Mouse (Mus musculus): Measurements from ENCODE around the gene Gm27029. TPM values are rescaled to one million over a fixed set of nuclear protein-coding genes. Genes with fewer than 3 reads are reported as not detected.
"Not testable (repeated sequence)": the region's sequence is repeated elsewhere in the genome, so short reads cannot be mapped to it uniquely, and the experiment has no call there.

Gm27029 gene
- polyA plus RNA-seq (2015; fragmentation: Nextera tagmentation; extraction: Ambion mirVana) = 2.2 TPM in 2 replicates

- Histone ChIP-seq H3K27me3 (ENCODE audit: control insufficient read depth, insufficient read depth, low read depth, low read length) (no peaks in the 10 kb centered on the region), H3K9ac (ENCODE audit: low read depth, low read length) (peak within 1 kb of the TSS; percentile 85), H3K9me3 (replicated peaks; ENCODE audit: control insufficient read depth, low read length) (no peaks in the 10 kb centered on the region), H3K4me3 (ENCODE audit: low read depth, low read length) (peak within 1 kb of the TSS; percentile 95), H3K27ac (ENCODE audit: low read length) (peak within 1 kb of the TSS; percentile 80), H3K4me1 (ENCODE audit: control insufficient read depth, low read depth, low read length) (peaks cover 23% of the 10 kb centered on the region), H3K4me2 (ENCODE audit: low read depth, low read length) (peak within 1 kb of the TSS; percentile 95), H3K36me3 (ENCODE audit: control insufficient read depth, insufficient read depth) (no peaks in the 10 kb centered on the region)
- no peak for ATAC-seq (ENCODE audit: low read depth)
- WGBS (ENCODE audit: insufficient replicate concordance) = 8% methylated on average over 23 of the region's 23 CpGs
Observed at GRCm38 (mm10) chr11:101424105-101424851, at the start of gene Gm27029. TSS of gene Gm27029 (minus strand) at chr11:101424796.

GRCm38 (mm10) chr11:101474298-101474697 lies 49.7 kb upstream of the Gm27029 start:
- H3K4me3 ChIP-seq (ENCODE audit: low read depth, low read length) = no peak overlapping the region
- H3K4me2 ChIP-seq (ENCODE audit: low read depth, low read length) = no peak overlapping the region
- H3K27me3 ChIP-seq (ENCODE audit: control insufficient read depth, insufficient read depth, low read depth, low read length) = peaks cover 4% of the 10 kb centered on the region; the same call in 1 of the 2 replicates
- WGBS (ENCODE audit: insufficient replicate concordance) = 64% methylated on average over 5 of the region's 5 CpGs
- ATAC-seq (ENCODE audit: low read depth) = no peak
- H3K9ac ChIP-seq (ENCODE audit: low read depth, low read length) = no peak overlapping the region
- H3K27ac ChIP-seq (ENCODE audit: low read length) = no peak overlapping the region
- H3K36me3 ChIP-seq (ENCODE audit: control insufficient read depth, insufficient read depth) = no peaks in the 10 kb centered on the region
- H3K4me1 ChIP-seq (ENCODE audit: control insufficient read depth, low read depth, low read length) = no peaks in the 10 kb centered on the region
- H3K9me3 ChIP-seq (replicated peaks; ENCODE audit: control insufficient read depth, low read length) = no peaks in the 10 kb centered on the region

GRCm38 (mm10) chr11:101473686-101474085 lies 49.1 kb upstream of the Gm27029 start:
- not testable (repeated sequence) for H3K4me1 ChIP-seq (ENCODE audit: control insufficient read depth, low read depth, low read length); H3K9ac ChIP-seq (ENCODE audit: low read depth, low read length); H3K4me3 ChIP-seq (ENCODE audit: low read depth, low read length); H3K9me3 ChIP-seq (replicated peaks; ENCODE audit: control insufficient read depth, low read length); H3K4me2 ChIP-seq (ENCODE audit: low read depth, low read length); H3K36me3 ChIP-seq (ENCODE audit: control insufficient read depth, insufficient read depth); H3K27ac ChIP-seq (ENCODE audit: low read length); H3K27me3 ChIP-seq (ENCODE audit: control insufficient read depth, insufficient read depth, low read depth, low read length); ATAC-seq (ENCODE audit: low read depth)
- 47% methylated on average over 1 of the region's 1 CpGs for WGBS (ENCODE audit: insufficient replicate concordance)

GRCm38 (mm10) chr11:101472336-101472735 lies 47.7 kb upstream of the Gm27029 start:
- WGBS (ENCODE audit: insufficient replicate concordance) = 57% methylated on average over 7 of the region's 7 CpGs
- H3K4me1 ChIP-seq (ENCODE audit: control insufficient read depth, low read depth, low read length) = peaks cover 11% of the 10 kb centered on the region
- H3K27me3 ChIP-seq (ENCODE audit: control insufficient read depth, insufficient read depth, low read depth, low read length) = peaks cover 23% of the 10 kb centered on the region
- no peak overlapping the region for H3K4me2 ChIP-seq (ENCODE audit: low read depth, low read length)
- ATAC-seq (ENCODE audit: low read depth) = no peak
- H3K27ac ChIP-seq (ENCODE audit: low read length) = no peak overlapping the region
- no peaks in the 10 kb centered on the region for H3K36me3 ChIP-seq (ENCODE audit: control insufficient read depth, insufficient read depth)
- H3K9me3 ChIP-seq (replicated peaks; ENCODE audit: control insufficient read depth, low read length) = no peaks in the 10 kb centered on the region
- H3K9ac ChIP-seq (ENCODE audit: low read depth, low read length) = no peak overlapping the region
- H3K4me3 ChIP-seq (ENCODE audit: low read depth, low read length) = no peak overlapping the region

- 58% methylated on average over 3 of the region's 3 CpGs for WGBS (ENCODE audit: insufficient replicate concordance)
- peaks cover 27% of the 10 kb centered on the region for H3K27me3 ChIP-seq (ENCODE audit: control insufficient read depth, insufficient read depth, low read depth, low read length)
Observed at GRCm38 (mm10) chr11:101471926-101472325, 47.3 kb upstream of the Gm27029 start.

GRCm38 (mm10) chr11:101470206-101470605 lies 45.6 kb upstream of the Gm27029 start:
- H3K36me3 ChIP-seq (ENCODE audit: control insufficient read depth, insufficient read depth) = no peaks in the 10 kb centered on the region
- peaks cover 28% of the 10 kb centered on the region for H3K4me1 ChIP-seq (ENCODE audit: control insufficient read depth, low read depth, low read length)
- H3K4me3 ChIP-seq (ENCODE audit: low read depth, low read length) = no peak overlapping the region
- H3K9ac ChIP-seq (ENCODE audit: low read depth, low read length) = no peak overlapping the region
- peaks cover 41% of the 10 kb centered on the region for H3K27me3 ChIP-seq (ENCODE audit: control insufficient read depth, insufficient read depth, low read depth, low read length)
- no peak overlapping the region for H3K4me2 ChIP-seq (ENCODE audit: low read depth, low read length)
- ATAC-seq (ENCODE audit: low read depth) = no peak
- H3K27ac ChIP-seq (ENCODE audit: low read length) = no peak overlapping the region
- no peaks in the 10 kb centered on the region for H3K9me3 ChIP-seq (replicated peaks; ENCODE audit: control insufficient read depth, low read length)
- 77% methylated on average over 7 of the region's 7 CpGs for WGBS (ENCODE audit: insufficient replicate concordance)

More at GRCm38 (mm10) chr11:101471926-101472325, 47.3 kb upstream of the Gm27029 start:
- Histone ChIP-seq H3K9ac (ENCODE audit: low read depth, low read length) (no peak overlapping the region), H3K36me3 (ENCODE audit: control insufficient read depth, insufficient read depth) (no peaks in the 10 kb centered on the region), H3K4me3 (ENCODE audit: low read depth, low read length) (no peak overlapping the region), H3K4me1 (ENCODE audit: control insufficient read depth, low read depth, low read length) (peaks cover 13% of the 10 kb centered on the region), H3K27ac (ENCODE audit: low read length) (no peak overlapping the region), H3K9me3 (replicated peaks; ENCODE audit: control insufficient read depth, low read length) (no peaks in the 10 kb centered on the region), H3K4me2 (ENCODE audit: low read depth, low read length) (no peak overlapping the region)
- ATAC-seq (ENCODE audit: low read depth) = no peak

- H3K4me1 ChIP-seq (ENCODE audit: control insufficient read depth, low read depth, low read length) = peaks cover 38% of the 10 kb centered on the region
- 55% methylated on average over 4 of the region's 4 CpGs for WGBS (ENCODE audit: insufficient replicate concordance)
Observed at GRCm38 (mm10) chr11:101469155-101469554, 44.6 kb upstream of the Gm27029 start.

GRCm38 (mm10) chr11:101468731-101469130 lies 44.1 kb upstream of the Gm27029 start:
- H3K9ac ChIP-seq (ENCODE audit: low read depth, low read length) = no peak overlapping the region
- no peaks in the 10 kb centered on the region for H3K36me3 ChIP-seq (ENCODE audit: control insufficient read depth, insufficient read depth)
- 12% methylated on average over 13 of the region's 13 CpGs for WGBS (ENCODE audit: insufficient replicate concordance)
- peak overlapping the region; percentile 86 for H3K4me2 ChIP-seq (ENCODE audit: low read depth, low read length)
- no peak overlapping the region for H3K27ac ChIP-seq (ENCODE audit: low read length)
- H3K4me1 ChIP-seq (ENCODE audit: control insufficient read depth, low read depth, low read length) = peaks cover 42% of the 10 kb centered on the region
- H3K9me3 ChIP-seq (replicated peaks; ENCODE audit: control insufficient read depth, low read length) = no peaks in the 10 kb centered on the region
- peak overlapping the region; percentile 71 for H3K4me3 ChIP-seq (ENCODE audit: low read depth, low read length)
- ATAC-seq (ENCODE audit: low read depth) = no peak
- H3K27me3 ChIP-seq (ENCODE audit: control insufficient read depth, insufficient read depth, low read depth, low read length) = peaks cover 54% of the 10 kb centered on the region

More at GRCm38 (mm10) chr11:101469155-101469554, 44.6 kb upstream of the Gm27029 start:
- H3K9ac ChIP-seq (ENCODE audit: low read depth, low read length) = no peak overlapping the region
- no peak overlapping the region for H3K4me3 ChIP-seq (ENCODE audit: low read depth, low read length)
- no peaks in the 10 kb centered on the region for H3K36me3 ChIP-seq (ENCODE audit: control insufficient read depth, insufficient read depth)
- no peak for ATAC-seq (ENCODE audit: low read depth)
- no peak overlapping the region for H3K4me2 ChIP-seq (ENCODE audit: low read depth, low read length)
- H3K27me3 ChIP-seq (ENCODE audit: control insufficient read depth, insufficient read depth, low read depth, low read length) = peaks cover 51% of the 10 kb centered on the region
- H3K9me3 ChIP-seq (replicated peaks; ENCODE audit: control insufficient read depth, low read length) = no peaks in the 10 kb centered on the region
- H3K27ac ChIP-seq (ENCODE audit: low read length) = no peak overlapping the region

GRCm38 (mm10) chr11:101468263-101468688 lies 43.7 kb upstream of the Gm27029 start:
- H3K9me3 ChIP-seq (replicated peaks; ENCODE audit: control insufficient read depth, low read length) = no peaks in the 10 kb centered on the region
- peaks cover 47% of the 10 kb centered on the region for H3K4me1 ChIP-seq (ENCODE audit: control insufficient read depth, low read depth, low read length)
- H3K36me3 ChIP-seq (ENCODE audit: control insufficient read depth, insufficient read depth) = no peaks in the 10 kb centered on the region
- peaks cover 54% of the 10 kb centered on the region for H3K27me3 ChIP-seq (ENCODE audit: control insufficient read depth, insufficient read depth, low read depth, low read length)
- no peak overlapping the region for H3K27ac ChIP-seq (ENCODE audit: low read length)
- 0 out of 2 replicates have a peak, but pooled peaks have one; percentile 1 for ATAC-seq (ENCODE audit: low read depth)
- H3K4me3 ChIP-seq (ENCODE audit: low read depth, low read length) = peak overlapping the region; percentile 71
- H3K9ac ChIP-seq (ENCODE audit: low read depth, low read length) = peak overlapping the region; percentile 56
- H3K4me2 ChIP-seq (ENCODE audit: low read depth, low read length) = peak overlapping the region; percentile 86
- WGBS (ENCODE audit: insufficient replicate concordance) = 2% methylated on average over 30 of the region's 31 CpGs
